Mouse (Mus musculus): ENCODE measurements around the gene Rbbp7. TPM values are rescaled to one million over a fixed set of nuclear protein-coding genes. Genes with fewer than 3 reads are reported as not detected.

Rbbp7 gene
- polyA plus RNA-seq, 1 experiment, result 322 TPM

GRCm38 (mm10) chrX:162760958-162761515 is 835 bp downstream of the Rbbp7 start:
- no peak for TF ChIP-seq GATA1 (IDR thresholded peaks at IDR 0.05; ENCODE audit: low read length)

- TF ChIP-seq GATA1 (IDR thresholded peaks at IDR 0.05; ENCODE audit: low read length), result no peak
These were observed 1.7 kb downstream of the Rbbp7 start for GRCm38 (mm10) chrX:162761716-162762395.

- TF ChIP-seq GATA1 (IDR thresholded peaks at IDR 0.05; ENCODE audit: low read length), result no peak
These were observed 10.5 kb downstream of the Rbbp7 start for GRCm38 (mm10) chrX:162770726-162771125.

GRCm38 (mm10) chrX:162788372-162788771 is 28.2 kb downstream of the Rbbp7 start:
- no peak for TF ChIP-seq GATA1 (IDR thresholded peaks at IDR 0.05; ENCODE audit: low read length)

- TF ChIP-seq GATA1 (IDR thresholded peaks at IDR 0.05; ENCODE audit: low read length), result no peak
These were observed 40.2 kb downstream of the Rbbp7 start for GRCm38 (mm10) chrX:162800371-162800770.

GRCm38 (mm10) chrX:162828016-162828415 is 67.8 kb downstream of the Rbbp7 start:
- TF ChIP-seq GATA1 (IDR thresholded peaks at IDR 0.05; ENCODE audit: low read length), result no peak

Other genes starting within 250 kb of the Rbbp7 start
- 0.37 and 0.38 TPM in 2 replicates for gene Reps2, start 116.8 kb upstream of the Rbbp7 start, polyA plus RNA-seq (2012)
- gene Txlng, start 69.1 kb downstream of the Rbbp7 start, polyA plus RNA-seq (2012), result 4.3 and 7.7 TPM in 2 replicates
- gene Syap1, start 128.0 kb downstream of the Rbbp7 start, polyA plus RNA-seq (2012), result 5.2 and 8.5 TPM in 2 replicates
- gene Ctps2, start 140.8 kb downstream of the Rbbp7 start, polyA plus RNA-seq (2012), result 0.56 and 0.69 TPM in 2 replicates
- gene S100g, start 204.2 kb downstream of the Rbbp7 start, polyA plus RNA-seq (2012), result not detected in 2 replicates